Mouse (Mus musculus) stomach, adult 2 months (tissue): ENCODE data around the gene Cyp4f17. TPM values are rescaled to one million over a fixed set of nuclear protein-coding genes. Genes with fewer than 3 reads are reported as not detected.

ENCODE experiments used
- polyA plus RNA-seq: library from polyadenylated mRNA; depleted of rRNA; stranded (reverse); fragments of >200 nt; gene quantifications from 2 replicates; pipeline ENCODE4 v1.2.3, GENCODE M21; 2012; rRNA removed

The Cyp4f17 gene
- 3.7 and 5.2 TPM in 2 replicates for polyA plus RNA-seq

DNA sequence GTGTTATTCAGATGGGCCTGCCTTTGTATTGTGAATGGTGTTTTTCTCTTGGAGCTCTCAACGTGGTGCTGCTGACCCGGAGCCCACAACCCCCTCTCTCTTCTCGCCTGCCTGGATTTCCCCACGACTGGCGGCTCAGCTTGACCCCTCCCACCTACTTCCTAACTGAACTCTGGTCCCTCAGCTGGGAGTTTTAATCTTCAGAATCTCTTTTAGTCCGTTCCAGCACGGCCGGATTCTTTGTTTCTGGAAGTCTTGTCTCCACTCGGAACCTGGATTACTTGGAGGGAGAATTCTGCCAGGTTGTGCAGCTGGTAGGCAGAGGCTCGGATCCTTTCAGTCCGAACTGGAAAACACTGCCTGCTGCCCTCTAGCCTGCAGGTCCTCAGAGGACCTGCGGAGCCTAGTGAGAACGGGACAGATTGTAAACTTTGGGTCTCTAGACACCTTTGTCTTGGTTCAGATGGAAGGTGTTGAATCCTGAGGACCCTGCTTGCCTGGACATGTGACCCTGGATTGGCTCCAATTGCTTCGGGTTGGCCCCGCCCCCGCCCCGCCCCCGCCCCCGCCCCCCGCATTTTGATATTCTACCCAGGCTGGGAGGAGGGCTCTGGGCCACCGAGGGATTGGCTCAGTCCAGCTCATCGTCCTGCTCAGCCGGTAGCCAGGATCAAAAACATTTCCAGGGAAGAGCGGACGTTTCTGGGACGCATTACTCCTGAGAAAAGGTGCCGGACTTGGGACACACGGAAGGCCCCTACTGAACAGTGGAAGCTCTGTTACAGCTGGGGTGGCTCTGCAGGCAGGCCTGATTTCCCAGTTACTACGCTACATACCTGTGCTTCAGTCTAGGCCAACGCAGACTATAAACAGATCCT lies at the start of gene Cyp4f17:
Gene Cyp4f17, plus strand, starts transcription at position 200 of the 878 bp plus-strand sequence.

DNA sequence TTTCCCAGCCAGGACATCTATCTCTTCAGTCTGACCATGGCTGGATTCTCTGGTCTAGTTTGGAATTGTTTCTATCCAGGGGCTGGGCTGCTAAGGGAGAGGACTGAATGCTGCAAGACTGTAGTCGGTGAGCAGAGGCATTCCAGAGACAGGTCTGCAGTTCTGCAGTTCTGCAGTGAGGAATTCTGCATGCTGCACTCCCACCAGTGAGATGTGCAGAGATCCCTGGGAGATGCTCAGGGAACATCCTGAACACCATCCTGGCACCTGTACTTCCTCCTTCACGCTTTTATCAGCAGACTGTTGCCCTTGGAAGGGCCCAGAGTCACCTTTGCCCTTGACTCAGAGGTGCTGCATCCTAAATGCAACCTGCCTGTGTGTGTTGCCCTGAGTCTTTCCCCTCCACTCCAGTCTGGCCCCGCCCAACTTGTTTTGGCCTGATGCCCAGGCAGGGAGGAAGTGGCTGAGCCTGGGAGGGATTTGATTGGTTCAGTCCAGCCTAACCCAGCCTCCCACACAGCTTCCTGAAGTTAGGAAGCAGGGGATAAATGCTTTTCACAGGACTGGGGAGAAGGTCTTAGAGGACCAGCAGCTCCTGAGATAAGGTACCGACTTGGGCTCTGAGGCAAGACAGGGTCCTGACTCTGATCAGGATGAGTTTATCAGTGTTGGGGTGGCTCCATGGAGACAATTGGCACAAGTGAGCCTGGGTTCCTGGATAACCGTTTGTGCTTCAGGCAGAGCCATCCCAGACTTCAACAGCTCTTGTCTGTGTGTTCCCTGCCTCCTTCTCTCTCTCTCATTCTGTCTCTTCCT lies 30.4 kb downstream of the Cyp4f17 start, which contains the start of gene Cyp4f16:
Gene Cyp4f16, plus strand, starts transcription at position 508 of the 816 bp plus-strand sequence.

Other genes with a start within 250 kb of the Cyp4f17 start
- 16.7 and 17.2 TPM in 2 replicates for gene Brd4, start 221.3 kb upstream of the Cyp4f17 start, polyA plus RNA-seq
- 15.0 and 21.7 TPM in 2 replicates for gene Akap8, start 184.8 kb upstream of the Cyp4f17 start, polyA plus RNA-seq
- gene Akap8l, start 155.4 kb upstream of the Cyp4f17 start, polyA plus RNA-seq = 60.1 and 67.0 TPM in 2 replicates
- 18.0 and 18.1 TPM in 2 replicates for gene Wiz, start 116.6 kb upstream of the Cyp4f17 start, polyA plus RNA-seq
- 1.2 and 2.6 TPM in 2 replicates for gene Rasal3, start 102.5 kb upstream of the Cyp4f17 start, polyA plus RNA-seq
- 0.73 and 0.87 TPM in 2 replicates for gene Pglyrp2, start 81.9 kb upstream of the Cyp4f17 start, polyA plus RNA-seq
- 21.2 and 27.1 TPM in 2 replicates for gene Cyp4f39, start 53.3 kb upstream of the Cyp4f17 start, polyA plus RNA-seq
- gene Cyp4f16, start 30.5 kb downstream of the Cyp4f17 start, polyA plus RNA-seq = 11.7 and 12.5 TPM in 2 replicates
- gene Cyp4f37, start 115.3 kb downstream of the Cyp4f17 start, polyA plus RNA-seq = 0.03 TPM in 1 of 2 replicates, not detected in the other
- gene Cyp4f40, start 152.8 kb downstream of the Cyp4f17 start, polyA plus RNA-seq = 0.08 and 0.14 TPM in 2 replicates
- 0.17 and 0.59 TPM in 2 replicates for gene Cyp4f15, start 179.6 kb downstream of the Cyp4f17 start, polyA plus RNA-seq